Comparison of ENCODE assay signal across 28 mouse cellular contexts in genomic region chr3:54048091-54048670, GRCm38 (mm10).
"Had no signal": no experiment of that assay in that cellular context is flagged by ENCODE, and none has a peak within 500 bp of the region (broad histone marks: within the 10 kb centered on the region; RNA-seq: fewer than 3 reads in every experiment).

No protein-coding gene starts in this region.

- DNase-seq: gastrocnemius, adult 2 months; gastrocnemius, postnatal 10 days; gastrocnemius, postnatal 25 days; heart, adult 18-20 months; heart, postnatal 10 days; heart, postnatal 4 days; kidney, adult 18-20 months; kidney, adult 8-10 months; kidney, postnatal 10 days; kidney, postnatal 25 days; layer of hippocampus, adult 9-11 months; layer of hippocampus, postnatal 36 days; liver; liver, embryonic 13.5 days had no signal

- H3K4me2 ChIP-seq: heart, embryonic 12.5 days; hindbrain, embryonic 12.5 days; hindbrain, embryonic 14.5 days; intestine, embryonic 15.5 days; limb, embryonic 12.5 days; liver, embryonic 11.5 days; liver, embryonic 13.5 days; liver, embryonic 15.5 days had no signal

- H3K27me3 ChIP-seq: heart, embryonic 12.5 days; hindbrain, embryonic 12.5 days; intestine, embryonic 15.5 days; limb, embryonic 12.5 days; liver, embryonic 13.5 days; liver, embryonic 15.5 days had no signal

- H3K27ac ChIP-seq: gastrocnemius, adult 2 months; heart, embryonic 10.5 days; hindbrain, embryonic 10.5 days; hindbrain, embryonic 12.5 days; hindbrain, embryonic 14.5 days; intestine, embryonic 15.5 days; left cerebral cortex, adult 2 months; limb, embryonic 10.5 days; limb, embryonic 12.5 days; liver, embryonic 13.5 days; liver, embryonic 15.5 days had no signal

- ATAC-seq: hindbrain, embryonic 16.5 days; inflammation-experienced regulatory T-cells, adult 6 months; intestine, embryonic 15.5 days; intestine, postnatal 0 days had no signal

- H3K4me1 ChIP-seq: heart, embryonic 10.5 days; heart, embryonic 12.5 days; intestine, embryonic 15.5 days; limb, embryonic 10.5 days; liver, embryonic 13.5 days; liver, embryonic 15.5 days had no signal

- H3K4me3 ChIP-seq: gastrocnemius, adult 2 months; heart, embryonic 10.5 days; heart, embryonic 12.5 days; hindbrain, embryonic 10.5 days; hindbrain, embryonic 12.5 days; intestine, embryonic 15.5 days; left cerebral cortex, adult 2 months; limb, embryonic 10.5 days; limb, embryonic 12.5 days; liver, embryonic 13.5 days; liver, embryonic 15.5 days had no signal

- H3K9ac ChIP-seq: heart, embryonic 12.5 days; hindbrain, embryonic 12.5 days; hindbrain, embryonic 14.5 days; intestine, embryonic 15.5 days; limb, embryonic 12.5 days; liver, embryonic 13.5 days; liver, embryonic 15.5 days had no signal

- H3K9me3 ChIP-seq: heart, embryonic 10.5 days; heart, embryonic 12.5 days; hindbrain, embryonic 10.5 days; hindbrain, embryonic 12.5 days; intestine, embryonic 15.5 days; limb, embryonic 10.5 days; limb, embryonic 12.5 days; liver, embryonic 13.5 days; liver, embryonic 15.5 days had no signal

- H3K36me3 ChIP-seq: heart, embryonic 10.5 days; heart, embryonic 12.5 days; hindbrain, embryonic 10.5 days; hindbrain, embryonic 12.5 days; intestine, embryonic 15.5 days; limb, embryonic 10.5 days; limb, embryonic 12.5 days; liver, embryonic 13.5 days; liver, embryonic 15.5 days had no signal
